Mouse (Mus musculus) olfactory bulb, adult 2 months (tissue): ENCODE results near the gene Mbd3l2.

Experiments used
- CTCF ChIP-seq: fragments of 200-500 bp; IDR thresholded peaks from 2 replicates; pipeline ENCODE4 v1.5.1; 2012; ENCODE audit warnings: low read depth, mild to moderate bottlenecking, low read length, moderate library complexity; ENCODE audit not compliant: insufficient read depth
- POLR2A ChIP-seq: fragments of 200-500 bp; IDR thresholded peaks from 2 replicates; pipeline ENCODE4 v1.6.1; 2012; ENCODE audit warnings: mild to moderate bottlenecking, low read depth, low read length, moderate library complexity; ENCODE audit not compliant: insufficient read depth

DNA sequence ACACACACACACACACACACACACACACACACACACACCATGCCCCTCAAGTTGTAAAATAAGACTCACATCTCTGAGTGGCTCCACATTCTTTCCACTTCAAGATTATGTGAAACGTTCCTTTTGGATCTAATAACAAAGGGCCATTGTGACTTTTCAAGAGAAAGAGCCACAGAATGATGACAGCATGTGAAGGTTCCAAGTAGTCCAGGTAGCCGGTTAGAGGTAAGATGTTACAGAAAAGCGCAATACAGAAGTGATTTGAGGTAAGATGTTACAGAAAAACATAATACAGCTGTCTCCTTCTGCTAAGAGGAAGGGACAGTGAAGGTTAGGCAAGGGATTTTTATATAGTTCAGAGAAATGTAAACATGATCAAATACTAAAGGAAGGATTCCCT lies 47.7 kb downstream of the Mbd3l2 start, which contains the start of the genes Zfp558 and Mbd3l1:
- TF ChIP-seq CTCF (no peak), POLR2A (no peak)
